Mouse (Mus musculus) thymus, postnatal 25 days (tissue): ENCODE measurements at regions not wholly inside any gene's neighbourhood (a gene's known extent, or its start where the extent isn't known, plus 50 kb on each side); places are given as distances from the start of the nearest gene placed in this dataset.
A peak's percentile ranks its signal among the peaks of the same experiment; 100 is the strongest.
"Not testable (repeated sequence)": the region's sequence is repeated elsewhere in the genome, so short reads cannot be mapped to it uniquely, and the experiment has no call there.

ENCODE experiments used
- DNase-seq: peaks from one replicate; pipeline ENCODE4 v3.0.0; 2022

DNA sequence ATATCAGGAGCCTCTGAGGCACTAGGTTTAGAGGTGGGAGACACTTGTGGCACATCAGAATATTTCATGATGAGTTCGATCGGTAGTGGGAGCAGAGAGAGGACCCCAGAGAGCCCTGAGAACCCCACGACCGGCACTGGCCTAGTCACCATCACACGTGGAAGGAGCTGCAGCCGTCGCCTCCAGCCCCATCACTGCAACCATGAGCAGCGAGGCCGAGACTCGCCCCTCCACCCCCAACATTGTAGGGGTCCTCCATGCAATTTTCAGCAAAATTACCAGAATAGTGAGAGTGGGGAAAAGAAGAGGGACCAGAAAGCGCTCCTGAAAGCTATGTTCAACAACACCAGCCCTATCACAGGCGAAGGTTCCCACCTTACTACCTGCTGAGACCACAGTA is 297.0 kb downstream of the Edem1 start:
- no peak for DNase-seq

DNA sequence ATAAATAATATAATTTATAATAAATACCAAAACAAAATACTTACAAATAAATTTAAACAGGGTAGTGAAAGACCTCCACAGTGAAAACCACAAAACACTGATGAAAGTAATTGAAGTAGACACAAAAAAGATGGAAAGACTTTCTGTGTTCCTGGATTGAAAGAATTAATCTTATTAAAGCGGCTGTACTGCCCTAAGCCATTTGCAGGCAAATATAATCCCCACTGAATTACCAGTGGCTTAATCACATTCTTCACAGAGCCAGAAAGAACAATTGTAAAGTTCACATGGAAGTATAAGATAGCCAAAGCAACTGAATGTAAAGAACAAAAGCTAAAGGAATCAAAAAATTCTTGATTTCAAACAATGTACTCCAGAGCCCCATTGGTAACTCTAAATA is 298.8 kb downstream of the Edem1 start:
- no peak for DNase-seq

DNA sequence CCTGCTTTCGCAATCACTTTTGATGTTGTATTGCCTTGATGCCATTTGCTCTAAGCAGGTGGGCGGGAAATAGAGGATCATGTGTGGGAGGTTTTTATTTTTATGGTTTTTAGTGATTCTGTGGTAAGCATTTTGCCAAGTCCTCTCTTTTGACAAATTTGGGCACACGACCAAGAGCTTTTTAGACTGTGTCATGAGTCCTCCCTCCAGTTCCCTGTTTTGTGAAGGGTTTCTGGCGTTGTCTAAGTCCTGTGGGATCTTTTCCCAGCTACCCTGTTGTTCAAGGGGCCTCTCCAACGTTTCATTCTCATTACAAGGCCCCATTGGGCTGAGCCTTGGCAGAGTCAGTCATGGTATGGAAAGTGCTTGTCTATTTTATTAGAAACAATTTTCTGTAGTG is 317.7 kb downstream of the Edem1 start:
- DNase-seq = no peak

DNA sequence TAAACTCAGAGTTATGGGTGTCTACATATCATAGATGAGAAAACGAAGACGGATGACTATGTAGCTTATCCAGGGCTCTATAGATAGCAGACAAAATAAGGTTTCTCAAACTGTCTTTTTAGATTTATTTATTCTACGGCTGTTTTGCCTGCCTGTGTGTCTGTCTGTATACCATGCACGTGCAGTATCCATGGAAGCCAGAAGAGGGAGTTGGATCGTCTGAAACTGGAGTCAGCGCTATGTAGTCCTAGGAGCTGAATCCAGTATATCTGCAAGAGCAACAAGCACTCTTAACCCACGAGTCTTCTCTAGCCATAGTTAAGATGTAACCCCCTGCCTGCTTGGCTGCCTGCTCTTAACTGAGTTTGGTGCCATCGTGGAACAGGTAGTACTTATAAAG is 320.6 kb downstream of the Edem1 start:
- no peak for DNase-seq

DNA sequence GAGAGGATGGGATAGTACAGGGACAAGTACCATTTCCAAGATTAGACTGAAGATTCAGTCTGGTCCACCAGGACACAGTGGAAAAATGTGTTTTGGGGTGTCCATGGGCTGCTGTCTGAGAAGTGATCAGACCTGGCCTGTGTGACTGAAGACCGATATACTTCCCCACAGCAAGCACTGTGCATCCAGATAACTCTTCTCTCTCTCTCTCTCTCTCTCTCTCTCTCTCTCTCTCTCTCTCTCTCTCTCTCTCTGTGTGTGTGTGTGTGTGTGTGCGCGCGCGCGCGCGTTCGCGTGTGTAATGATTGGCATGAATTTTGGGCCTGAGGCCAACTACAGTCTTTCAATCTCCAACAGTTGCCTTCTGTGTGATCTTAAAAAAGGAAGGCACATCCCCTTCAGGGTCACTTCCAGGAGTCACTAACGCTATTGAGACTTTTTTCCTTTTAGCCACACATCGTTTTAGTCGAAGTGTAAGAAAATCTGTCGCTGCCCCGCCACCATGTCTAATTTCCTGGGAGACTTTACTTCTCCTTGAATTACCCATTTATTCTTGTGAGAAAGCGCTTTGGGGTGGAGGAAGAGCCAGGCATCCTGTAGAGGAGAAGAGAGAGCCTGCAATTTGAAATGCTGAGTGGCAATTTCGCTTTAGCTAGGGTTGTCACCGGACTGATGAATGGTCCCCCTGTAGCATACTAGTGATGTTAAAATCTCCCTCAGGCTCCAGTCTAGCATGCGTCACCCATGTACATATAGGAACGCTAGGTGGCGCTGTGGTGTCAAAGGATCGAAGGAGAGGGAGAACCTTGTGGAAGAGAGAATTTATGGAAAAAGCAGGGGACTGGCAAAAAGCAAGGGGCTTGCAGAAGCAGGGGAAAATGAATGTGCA is 321.8 kb downstream of the Edem1 start:
- peak; percentile 22 for DNase-seq

DNA sequence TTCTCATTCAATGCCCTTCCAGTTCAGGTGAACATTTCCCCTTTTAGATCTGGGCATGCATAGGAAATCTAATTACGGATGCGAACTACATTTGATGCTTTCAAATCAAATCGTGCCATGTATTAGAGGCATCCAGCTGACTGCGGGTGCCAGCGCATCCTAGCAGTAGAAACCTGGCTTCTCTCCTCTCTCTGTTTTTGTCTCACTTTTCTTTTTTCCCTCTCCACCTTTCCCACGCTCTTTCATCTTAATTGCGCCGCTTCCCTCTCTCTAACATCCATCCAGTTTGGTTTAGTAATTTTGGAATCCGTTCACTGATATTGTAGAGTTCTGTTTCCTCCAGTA is 322.4 kb downstream of the Edem1 start:
- no peak for DNase-seq

DNA sequence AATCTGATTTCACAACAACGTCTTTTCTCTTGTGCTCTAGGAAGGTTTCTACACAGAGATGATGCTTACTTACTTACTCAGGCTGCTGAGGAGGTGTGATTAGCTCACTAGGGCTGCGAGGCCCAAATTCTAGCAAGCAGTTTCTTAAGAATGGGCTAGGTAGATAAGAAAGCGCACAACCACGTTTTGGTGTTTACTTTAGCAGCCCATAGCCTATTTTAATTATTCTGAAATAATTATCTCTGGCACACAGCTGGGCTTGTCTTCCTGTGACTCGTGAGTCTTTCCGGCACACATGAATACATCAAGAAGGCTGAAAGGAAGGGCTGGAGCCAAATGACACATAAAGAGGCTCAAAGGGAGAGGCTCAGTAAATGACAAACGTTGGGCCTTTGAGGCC is 325.2 kb downstream of the Edem1 start:
- DNase-seq = no peak

DNA sequence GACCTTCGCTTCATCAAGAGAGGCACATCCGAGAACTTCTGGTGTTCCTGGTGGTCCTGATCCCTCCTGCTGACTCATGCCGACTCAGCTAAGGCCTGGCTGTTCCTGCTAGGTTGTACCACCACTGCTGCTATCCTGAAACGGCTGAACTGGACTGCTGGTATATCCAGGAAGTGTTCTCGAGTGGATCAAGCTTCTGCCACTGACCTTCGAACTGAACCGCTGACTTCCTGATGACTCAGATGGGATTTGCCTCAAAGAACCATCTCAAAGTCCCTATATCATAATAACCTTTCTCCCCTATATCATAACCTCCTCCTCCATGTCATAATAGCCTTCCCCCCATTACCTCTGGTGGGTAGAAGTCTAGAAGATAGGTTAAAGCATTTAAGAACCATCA is 331.1 kb downstream of the Edem1 start:
- DNase-seq = no peak

DNA sequence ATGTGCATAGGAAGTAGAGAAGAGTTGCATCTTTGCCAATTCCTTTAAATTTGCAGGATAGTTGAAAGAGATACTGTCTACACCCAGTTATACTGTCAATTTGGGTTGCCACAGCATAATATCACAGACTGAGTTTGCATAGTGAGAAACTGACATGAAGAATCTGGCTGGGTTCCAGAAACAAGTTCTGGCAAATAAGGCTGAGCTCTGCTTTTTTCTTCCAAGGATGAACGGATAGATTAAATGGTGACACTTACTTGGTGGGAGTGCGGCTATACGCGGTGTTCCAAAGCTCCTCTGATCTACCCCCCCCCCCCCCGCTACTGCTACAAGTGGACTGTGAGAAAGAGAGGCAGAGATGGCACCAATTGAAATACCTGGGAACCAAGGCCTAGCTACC is 339.0 kb downstream of the Edem1 start:
- DNase-seq = no peak

DNA sequence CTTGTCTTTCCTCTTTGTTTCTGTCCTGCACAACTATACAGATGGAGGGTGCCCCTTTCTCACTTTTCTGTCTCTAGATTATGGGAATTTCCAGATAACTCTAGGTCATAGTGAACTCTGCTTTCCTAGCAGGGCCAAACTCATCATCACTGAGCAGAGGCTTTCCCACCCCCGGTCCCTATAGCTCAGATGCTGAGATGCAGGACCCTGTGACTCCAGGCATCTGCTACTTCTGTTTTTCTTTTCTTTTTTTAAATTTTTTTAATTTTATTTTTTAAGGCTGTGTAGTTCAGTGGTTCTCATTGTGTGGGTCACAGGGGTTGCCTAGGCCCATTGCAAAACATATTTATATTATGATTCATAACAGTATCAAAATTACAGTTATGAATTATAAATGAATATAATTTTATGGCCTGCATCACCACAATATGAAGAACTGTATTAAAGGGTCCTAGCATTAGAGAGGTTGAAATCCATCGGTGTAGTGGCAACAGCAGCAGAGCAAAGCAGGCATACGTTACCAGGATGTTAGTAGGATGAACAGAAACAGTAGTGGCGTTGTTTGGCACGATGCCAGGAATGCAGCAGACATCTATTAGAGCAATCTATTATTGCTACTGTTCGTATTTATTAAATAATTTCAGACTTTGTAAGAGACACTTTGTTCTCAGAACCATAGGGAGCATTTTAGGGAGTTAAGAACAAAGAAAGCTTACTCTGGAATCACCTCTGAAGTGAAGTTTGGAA is 343.8 kb downstream of the Edem1 start:
- no peak for DNase-seq

DNA sequence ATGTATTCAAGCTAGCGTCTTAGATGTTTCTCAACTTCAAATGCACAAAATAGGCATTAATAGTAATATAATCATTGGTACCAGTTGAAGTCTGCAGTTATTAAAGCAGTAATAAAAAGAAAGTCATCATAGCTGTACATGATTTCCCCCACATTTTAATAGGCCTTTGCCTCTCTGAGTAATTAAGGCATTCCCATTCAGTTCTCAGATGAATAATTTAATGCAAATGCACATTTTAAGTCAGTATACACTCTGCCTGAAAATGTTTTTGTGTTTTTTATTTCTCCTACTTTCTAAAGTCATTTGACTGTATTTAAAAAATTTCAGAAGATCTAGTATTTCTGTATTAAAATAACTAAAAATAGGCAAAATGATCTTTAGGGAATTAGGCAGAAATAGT is 344.6 kb downstream of the Edem1 start:
- no peak for DNase-seq

DNA sequence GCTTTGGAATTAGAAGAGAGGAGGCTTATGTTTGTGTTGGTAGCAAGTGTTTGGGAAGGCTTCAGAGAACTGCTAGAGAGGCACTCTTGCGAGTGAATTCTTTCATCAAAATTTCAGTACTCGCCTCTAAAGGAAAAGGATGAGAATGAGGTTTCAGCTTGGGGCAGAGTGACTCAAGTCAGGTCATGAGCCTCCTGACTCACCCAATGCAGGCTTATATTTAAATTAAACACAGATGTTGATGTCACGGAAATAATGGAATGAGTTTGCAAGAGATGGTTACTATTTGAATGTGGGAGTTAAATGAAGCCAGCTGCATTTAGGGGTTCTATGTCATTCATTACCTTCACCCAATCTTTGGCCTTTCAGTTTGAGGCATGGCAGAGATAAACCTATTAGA is 348.4 kb downstream of the Edem1 start:
- no peak for DNase-seq

DNA sequence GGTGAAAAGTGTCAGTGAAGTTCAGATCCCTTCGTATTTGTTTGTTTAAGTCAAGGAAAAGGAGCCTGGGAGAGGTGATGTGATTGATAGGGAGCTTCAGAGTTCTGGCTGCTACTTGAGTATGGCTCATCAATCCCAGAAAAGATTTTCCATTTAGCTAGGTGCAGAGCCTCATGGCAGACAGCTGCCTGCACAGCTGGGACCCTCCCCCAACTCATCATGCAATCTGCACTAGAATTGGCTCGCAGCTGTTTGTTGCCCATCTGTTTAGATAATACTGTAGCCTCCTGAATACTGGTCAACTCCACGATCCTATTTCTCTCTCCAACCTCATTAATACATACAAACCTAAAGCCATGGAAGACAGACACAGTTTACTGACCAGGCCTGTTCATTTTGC is 354.4 kb downstream of the Edem1 start:
- DNase-seq = no peak

DNA sequence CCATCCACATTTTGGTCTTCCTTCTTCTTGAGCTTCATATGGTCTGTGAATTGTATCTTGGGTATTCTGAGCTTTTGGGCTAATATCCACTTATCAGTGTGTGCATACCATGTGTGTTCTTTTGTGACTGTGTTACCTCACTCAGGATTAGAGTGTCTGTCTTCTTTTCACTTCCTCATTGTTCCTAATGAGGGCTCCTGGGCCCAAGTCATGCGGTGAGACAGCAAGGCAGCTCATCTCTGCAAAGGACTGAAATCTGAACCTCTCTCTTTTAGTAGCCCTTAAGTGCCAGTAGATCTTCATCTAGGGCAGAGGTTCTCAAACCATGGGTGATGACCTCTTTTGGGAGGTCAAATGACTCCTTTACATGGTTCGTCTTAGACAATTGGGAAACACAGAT is 364.6 kb downstream of the Edem1 start:
- not testable (repeated sequence) for DNase-seq

DNA sequence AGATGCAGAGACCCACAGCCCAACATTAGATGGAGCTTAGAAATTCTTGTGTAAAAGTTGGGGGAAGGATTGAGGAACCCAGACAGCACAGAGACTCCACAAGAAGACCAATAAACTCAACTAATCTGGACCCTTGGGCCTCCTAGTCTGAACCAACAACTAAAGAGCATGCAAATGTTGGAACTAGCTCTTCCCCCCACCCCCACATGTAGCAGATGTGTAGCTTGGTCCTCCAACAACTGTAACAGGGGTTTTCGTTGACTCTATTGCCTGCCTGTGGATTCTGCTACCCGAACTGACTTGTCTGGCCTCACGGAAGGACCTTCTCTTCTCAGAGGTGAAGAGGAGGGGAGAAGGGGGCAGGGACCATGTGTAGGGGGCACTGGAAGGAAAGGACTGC is 365.2 kb downstream of the Edem1 start:
- DNase-seq = no peak

DNA sequence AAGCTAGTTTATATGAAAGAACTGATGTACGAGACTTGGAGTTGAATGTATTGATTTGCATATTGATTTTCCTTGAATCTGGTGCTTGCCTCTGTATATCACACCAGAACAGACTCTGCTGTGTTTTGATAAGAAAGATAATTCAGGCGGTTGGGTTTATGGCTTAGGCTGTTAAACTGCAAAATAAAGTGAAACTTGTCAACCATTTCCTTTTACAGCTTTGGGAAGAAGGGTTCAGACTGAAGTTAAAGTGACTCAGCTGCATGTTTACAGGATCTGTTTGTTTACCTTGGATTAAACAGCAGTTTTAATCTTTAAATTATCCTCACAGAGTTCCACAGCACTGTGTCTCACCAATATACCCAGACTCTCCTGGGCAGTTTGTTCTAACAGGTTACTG is 381.3 kb downstream of the Edem1 start:
- no peak for DNase-seq

DNA sequence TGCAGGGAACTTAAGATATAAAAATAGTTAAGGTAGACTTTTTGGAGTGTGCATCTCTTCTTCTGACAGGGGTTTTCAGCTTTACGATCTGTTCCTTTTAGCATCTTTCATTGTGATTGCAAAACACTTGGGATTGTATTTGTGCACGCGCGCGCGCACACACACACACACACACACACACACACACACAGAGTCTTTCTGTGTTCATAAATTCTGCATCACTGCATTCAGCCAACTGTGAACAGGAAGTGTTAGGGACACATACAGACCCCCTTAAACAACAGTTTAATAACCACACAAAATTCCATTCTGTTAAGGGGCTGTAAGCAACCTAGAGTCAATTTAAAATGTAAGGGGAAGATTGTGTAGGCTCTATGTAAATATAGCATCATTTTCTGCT is 401.9 kb downstream of the Edem1 start:
- DNase-seq = no peak

DNA sequence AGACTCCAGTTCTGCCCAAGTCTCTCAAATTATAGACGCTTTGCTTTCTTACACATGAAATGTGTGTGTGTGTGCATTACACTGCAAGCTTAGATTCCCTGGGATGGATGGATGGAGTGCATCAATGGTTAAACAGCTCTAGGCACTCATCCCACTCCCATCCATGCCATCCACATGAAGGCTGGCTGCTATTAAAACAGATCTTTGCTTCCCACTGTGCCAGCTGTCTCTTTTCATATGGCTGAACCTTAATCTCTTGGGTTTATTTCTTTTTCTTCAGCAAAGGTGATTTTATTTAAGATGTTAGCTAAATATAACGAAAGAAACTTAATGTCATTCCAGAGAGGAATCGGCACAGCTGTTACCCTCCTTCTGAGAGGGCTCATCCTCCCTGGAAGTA is 405.0 kb downstream of the Edem1 start:
- no peak for DNase-seq

DNA sequence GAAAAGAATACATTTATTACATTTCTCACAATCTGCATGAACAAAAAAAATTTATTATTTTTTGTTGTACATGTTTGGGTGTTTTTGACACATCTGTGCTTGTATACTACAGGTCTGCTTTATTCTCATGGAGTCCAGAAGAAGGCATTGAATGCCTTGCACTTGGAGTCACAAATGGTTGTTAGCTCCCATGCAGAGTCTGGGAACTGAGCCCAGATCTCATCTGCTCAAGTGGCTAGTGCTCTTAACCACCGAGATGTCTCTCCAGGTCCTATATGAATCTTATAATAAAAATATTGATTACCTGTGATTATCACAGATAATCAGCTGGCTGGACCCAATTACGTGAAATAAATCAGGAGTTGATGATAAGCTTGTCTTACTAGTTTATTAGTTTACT is 417.2 kb downstream of the Edem1 start:
- no peak for DNase-seq

DNA sequence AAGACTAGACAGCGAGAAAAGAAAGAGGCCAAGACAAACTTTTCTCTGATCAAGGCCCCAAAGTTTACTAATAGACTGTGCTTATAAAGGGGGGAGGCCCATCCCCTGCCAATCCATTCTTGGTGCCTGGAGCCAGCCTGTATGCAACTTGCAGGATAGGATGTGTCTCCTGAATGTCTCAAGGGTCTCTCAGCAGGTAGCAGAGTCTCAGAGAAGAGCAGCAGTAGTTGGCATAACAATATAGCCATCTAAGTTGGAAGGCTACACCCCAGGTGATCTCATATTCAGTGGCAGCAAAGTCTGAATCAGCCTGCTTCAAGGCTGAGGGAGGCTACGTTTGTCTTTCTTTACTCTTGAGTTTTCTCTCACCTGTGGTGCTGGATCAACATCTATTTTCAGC is 418.1 kb downstream of the Edem1 start:
- DNase-seq = not testable (repeated sequence)
